Mouse (Mus musculus): ENCODE results near the gene Mettl7a3. TPM values are rescaled to one million over a fixed set of nuclear protein-coding genes. Genes with fewer than 3 reads are reported as not detected.
"Not testable (repeated sequence)": the region's sequence is repeated elsewhere in the genome, so short reads cannot be mapped to it uniquely, and the experiment has no call there.

Gene Mettl7a3
- total RNA-seq (2021): not detected
- long read RNA-seq, experiment 1: 0 reads
- long read RNA-seq, experiment 2: 0 reads

DNA sequence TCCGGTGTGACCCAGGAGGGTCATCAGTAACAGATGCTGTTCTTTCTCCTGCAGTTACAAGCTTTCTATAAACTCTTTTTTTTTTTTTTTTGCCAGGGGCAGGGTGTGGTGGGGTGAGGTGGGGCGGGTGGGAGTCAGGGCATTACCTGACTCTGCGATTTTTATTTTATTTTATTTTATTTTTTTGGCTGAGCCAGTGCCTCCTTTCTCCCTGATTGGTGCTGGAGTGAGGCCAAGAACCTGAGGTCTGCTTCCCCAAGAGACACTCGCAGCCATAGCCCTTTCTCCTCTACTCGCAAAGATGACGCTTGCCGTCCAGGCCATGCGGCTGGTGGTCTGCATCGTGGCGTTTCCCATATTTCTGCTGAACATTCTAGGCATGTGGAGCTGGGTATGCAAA, at the start of gene Mettl7a3:
TSS of gene Mettl7a3 (plus strand) at position 301 of the 400 bp plus-strand sequence.
- intact Hi-C loops (cut with DNase I): loop anchor here (5.0 kb wide), 2 partner anchors 33 to 123 kb away; no protein-coding TSS in a partner anchor
- no peak for DNase-seq

DNA sequence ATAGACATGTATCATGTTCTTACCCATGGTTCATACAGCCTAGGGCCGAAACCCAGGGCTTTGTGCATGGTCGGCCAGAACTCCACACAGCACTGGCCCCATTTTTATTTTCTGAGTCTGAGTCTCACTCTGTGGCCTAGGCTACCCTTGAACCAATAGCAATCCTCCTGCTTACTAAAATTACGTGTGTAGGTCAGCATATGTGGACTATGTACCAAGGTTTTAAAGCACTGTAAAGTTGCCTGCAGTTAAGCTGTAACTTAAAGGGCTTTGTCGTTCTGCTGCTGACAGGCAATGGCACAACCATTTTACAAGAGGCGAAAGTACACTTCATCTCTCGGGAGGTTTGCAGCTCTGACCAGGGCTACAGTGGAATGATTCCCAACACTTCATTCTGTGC, 45.7 kb upstream of the Mettl7a3 start:
- DNase-seq: no peak
- intact Hi-C loops (cut with DNase I): no loop called here

DNA sequence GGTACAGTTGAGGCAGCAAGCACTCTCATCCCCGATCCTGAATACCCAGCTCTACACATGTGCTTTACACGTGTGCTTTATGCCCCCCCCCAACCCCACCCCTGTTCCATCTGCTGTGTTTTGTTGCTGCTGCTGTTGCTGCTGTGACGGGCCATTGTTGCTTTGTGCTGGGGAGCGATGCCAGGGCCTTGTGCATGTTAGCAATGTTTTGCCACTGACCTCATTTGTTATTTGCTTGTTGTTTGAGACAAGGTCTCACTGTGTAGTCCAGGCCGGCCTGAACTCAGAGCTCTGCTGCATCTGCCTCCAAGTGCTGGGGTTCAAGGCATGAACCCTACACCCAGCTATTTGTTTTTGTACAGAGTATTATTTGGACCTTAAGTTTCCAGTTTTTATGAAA, 43.9 kb upstream of the Mettl7a3 start:
- intact Hi-C loops (cut with DNase I): no loop called here
- DNase-seq: no peak

DNA sequence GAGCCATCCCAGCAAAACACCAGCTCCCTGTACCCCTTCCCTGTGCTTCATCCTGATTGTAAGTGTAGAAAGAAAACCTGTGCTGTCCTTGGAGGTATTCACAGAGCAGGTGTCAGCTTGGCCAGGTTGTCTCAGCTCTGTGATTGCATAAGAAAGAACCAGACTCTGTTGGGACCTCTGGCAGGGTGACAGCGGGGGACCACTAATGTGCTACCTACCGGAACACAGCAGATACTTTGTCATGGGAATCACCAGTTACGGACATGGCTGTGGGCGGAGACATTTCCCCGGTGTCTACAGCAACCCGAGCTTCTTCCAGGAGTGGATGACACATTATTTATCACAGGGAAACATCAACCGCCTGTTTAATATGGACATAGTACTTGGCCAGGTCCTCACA, 42.4 kb upstream of the Mettl7a3 start:
- intact Hi-C loops (cut with DNase I): no loop called here

DNA sequence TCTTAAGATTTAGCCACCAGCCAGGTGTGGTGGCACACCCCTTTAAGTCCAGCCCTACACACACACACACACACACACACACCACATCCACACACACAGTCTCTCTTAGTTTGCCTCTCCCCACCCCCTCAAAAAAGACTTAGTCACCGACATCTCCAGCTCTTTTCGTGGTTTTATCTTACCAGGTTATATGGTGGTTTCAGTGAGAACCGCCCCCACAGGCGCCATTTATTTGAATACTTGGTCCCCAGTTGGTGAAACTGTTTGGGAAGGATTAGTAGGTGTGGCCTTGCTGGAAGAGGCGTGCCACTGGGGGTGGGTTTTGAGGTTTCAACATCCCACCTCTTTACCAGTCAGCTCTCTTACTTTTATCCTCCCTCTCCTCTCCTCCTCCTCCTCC, 36.9 kb upstream of the Mettl7a3 start:
- intact Hi-C loops (cut with DNase I): no loop called here
- no peak for DNase-seq

More for the DNA sequence above, 42.4 kb upstream of the Mettl7a3 start:
- DNase-seq: no peak

DNA sequence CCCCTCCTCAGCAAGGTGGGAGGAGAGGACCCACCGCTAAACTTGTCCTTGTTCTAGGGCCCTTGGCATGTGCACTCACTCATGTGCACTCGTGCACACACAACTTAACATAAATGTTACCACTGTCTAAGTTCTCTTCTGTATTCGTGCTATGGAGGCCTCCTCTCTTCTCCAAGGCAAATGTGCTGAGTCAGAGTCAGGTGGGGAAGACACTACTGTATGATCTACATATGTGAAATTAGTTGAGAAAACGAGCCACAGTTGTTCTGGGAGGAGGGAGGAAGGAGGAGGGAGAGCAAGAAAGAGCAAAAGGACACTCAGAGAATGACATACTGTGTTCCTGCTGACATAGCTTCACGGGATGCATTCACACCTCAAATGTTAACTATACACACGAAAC, 34.2 kb upstream of the Mettl7a3 start:
- DNase-seq: no peak
- intact Hi-C loops (cut with DNase I): loop anchor here (10.0 kb wide), 1 partner anchor 154 kb away; no protein-coding TSS in a partner anchor

DNA sequence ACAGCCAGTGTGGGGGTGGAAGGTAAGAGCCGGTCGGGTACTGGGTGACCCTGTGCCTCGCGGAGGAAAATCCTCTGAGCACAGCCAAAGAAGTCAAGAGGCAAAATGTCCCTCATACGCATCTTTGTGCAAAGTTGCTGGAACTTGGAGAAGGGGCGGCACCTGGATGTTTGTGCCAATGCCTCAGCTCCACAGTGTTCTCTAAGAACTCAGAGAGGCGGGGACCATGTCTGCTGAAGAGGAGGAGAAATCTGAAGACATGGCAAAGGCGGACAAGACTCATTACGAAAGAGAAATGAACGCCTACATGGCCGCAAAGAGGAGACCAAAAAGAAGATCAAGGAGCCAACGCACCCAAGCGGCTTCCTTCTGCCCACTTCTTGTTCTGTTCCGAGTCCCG, 33.2 kb upstream of the Mettl7a3 start:
- intact Hi-C loops (cut with DNase I): loop anchor here (10.0 kb wide), 1 partner anchor 153 kb away; no protein-coding TSS in a partner anchor
- DNase-seq: no peak

DNA sequence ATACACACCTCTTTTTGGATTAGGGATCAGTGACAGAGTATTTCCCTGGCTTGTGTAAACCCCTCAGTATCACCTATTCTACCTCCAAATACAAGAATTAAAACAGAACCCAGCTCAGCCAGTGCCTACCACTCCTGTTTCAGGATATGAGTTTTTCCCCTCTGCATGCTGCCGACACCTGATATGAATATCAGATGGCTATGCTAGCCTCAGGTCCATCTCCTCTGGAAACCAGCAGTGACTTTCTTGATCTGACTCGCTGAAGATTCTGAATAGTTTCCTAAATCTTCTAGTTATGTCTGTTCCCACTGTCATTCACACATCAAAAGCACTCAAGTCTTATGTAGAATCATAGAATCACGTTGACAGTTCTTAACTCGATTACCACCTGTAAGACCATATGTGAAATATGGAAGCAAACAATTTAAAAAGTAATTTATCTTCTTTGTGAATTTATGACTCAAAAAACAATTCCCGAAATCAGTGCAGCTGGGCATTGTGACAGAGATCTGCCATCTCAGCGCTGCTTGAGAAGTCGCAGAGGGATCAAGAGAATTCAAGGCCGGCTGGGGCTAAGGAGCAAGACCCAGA, 31.2 kb upstream of the Mettl7a3 start:
- DNase-seq: no peak
- intact Hi-C loops (cut with DNase I): loop anchor here (10.0 kb wide), 1 partner anchor 151 kb away; no protein-coding TSS in a partner anchor

DNA sequence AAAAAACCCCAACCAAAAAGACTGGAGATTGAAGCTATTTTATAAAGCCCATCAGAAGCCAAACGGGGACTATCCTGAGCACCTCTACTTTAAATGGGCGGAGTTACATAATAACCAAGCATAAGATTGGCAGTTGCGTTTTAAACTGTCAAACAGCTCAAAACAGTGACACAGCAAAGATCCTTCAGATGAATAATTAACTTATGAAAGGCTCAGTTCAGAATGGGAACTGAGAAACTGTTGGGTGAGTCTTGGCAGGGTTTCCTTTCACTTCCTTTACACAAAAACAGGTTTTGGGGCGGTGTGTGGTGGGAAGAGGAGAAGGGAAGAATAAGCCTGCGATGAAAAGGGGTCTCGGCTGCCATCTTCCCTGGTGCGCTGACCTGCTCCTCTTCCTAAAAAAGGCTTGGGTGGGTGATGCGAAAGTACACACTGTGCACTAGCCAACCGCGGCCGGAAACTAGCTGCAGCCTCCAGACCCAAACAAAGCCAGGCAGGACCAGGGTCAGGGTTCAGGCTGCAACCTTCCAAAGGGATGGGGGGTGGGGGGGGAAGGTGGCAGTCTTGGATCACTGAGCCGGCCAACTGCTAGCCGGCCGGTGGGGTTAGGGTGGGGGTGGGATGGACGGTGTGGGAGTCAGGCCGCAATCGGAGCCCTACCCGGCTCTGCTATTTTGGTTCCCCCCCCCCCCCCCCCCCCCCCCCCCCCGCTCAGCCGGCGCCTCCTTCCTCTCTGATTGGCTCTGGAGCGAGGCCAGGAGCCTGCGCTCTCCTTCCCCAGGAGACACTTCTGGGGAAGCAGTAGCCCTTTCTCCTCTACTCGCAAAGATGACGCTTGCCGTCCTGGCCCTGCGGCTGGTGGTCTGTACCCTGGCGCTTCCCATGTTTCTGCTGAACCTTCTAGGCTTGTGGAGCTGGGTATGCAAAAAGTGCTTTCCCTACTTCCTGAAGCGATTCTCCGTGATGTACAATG, 30.4 kb upstream of the Mettl7a3 start, which contains the start of gene Mettl7a1:
TSS of gene Mettl7a1 (plus strand) at position 122 of the 973 bp plus-strand sequence.
- peak; percentile 89 for DNase-seq
- intact Hi-C loops (cut with DNase I): loop anchor here (10.0 kb wide), 1 partner anchor 150 kb away; no protein-coding TSS in a partner anchor

DNA sequence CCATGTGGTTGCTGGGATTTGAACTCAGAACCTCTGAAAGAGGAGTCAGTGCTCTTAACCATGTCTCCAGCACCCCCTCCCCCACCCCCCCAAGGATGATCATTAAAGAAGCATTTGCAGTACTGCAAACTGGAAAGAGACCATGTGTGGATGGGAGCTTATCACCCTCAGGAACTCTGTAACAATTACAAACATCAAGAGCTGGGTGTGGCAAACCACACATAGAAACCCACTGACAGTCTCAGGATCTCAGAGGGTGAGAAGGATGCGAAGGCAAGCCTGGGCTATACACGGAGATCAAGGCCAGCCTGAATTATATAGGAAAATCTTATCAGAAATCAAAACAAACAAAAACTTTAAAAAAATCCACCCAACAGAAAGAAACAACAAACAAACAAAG, 28.5 kb upstream of the Mettl7a3 start:
- intact Hi-C loops (cut with DNase I): loop anchor here (10.0 kb wide), 1 partner anchor 149 kb away; no protein-coding TSS in a partner anchor
- DNase-seq: no peak

DNA sequence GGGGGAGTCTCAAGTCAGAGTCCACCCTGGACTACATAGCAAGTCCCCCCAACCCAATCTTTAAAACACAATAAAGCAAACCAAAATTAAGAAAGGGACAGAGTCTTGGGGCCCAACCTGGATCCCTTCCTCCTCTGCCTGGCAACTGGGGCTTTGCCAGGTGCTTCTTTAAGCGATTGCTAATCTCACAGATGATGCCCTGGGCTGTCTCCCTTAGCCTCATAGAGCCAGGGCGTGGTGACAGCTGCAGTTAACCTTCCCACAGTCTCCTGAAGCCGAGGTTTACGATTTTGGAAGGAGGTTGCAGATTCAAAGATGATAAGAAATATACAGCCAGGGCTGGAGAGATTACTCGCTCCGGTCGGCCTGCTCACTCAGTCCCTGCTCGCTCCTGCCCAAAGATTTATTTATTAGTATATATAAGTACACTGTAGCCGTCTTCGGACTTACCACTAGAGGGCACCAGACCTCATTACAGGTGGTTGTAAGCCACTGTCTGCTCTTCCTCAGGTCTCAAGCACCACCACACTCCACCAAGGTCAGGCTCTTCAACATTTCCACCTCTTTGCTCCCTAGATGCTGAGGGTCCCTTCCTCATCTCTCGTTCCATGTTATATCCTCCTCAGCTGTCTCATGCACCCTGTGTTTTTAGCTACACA, 27.2 kb upstream of the Mettl7a3 start:
- DNase-seq: peak in 1 of 2 experiments; percentile 33

DNA sequence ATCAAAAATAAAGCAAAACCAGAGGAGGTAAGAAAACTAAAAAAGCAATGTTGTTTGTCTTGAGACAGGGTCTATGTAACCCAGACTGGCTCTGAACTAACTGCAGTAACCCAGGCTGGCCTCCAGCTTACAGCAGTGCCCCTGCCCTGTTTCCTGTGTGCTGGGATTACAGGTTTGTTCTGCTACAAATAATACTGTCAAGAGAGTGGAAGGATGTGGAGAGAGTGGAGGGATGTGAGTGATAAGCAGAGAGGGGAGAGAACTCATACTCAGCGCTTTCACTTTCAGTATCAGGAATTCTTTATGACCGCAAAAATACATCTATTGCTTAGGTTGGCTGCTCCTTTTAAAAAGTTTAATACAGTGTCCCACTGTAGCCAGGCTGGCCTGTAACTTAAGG, 22.4 kb upstream of the Mettl7a3 start:
- intact Hi-C loops (cut with DNase I): no loop called here
- no peak for DNase-seq

More for the DNA sequence above, 27.2 kb upstream of the Mettl7a3 start:
- intact Hi-C loops (cut with DNase I): loop anchor here (10.0 kb wide), 1 partner anchor 147 kb away; no protein-coding TSS in a partner anchor

DNA sequence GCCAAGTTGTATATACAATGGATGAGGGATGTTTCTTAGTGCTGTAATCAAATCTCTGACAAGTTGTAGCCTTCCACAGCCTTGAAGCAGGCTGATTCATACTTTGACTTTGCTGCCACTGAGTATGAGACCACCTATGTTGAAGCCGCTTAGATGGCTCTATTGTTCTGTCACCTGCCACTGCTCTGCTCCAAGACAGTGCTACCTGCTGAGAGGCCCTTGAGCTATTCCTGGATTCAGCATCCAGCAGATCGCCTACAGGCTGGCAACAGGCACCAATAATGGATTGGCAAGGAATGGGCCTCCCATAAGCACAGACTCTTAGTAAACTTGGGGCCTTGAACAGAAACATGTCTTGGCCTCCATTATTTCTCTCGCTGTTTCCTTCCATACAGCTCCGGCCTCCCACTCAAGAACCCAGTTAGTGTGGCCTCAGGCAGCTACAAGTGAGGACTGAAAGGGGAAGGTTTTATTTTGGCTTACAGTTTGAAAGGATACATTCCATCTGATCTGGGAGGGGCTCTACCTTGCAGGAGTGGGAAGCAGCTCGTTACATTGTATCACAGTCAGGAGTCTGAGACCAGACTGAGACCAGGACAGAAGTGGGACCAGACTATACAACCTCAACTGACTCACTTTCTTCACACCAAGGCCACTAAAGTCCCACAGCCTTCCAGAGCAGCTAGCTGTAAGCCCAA, 20.1 kb upstream of the Mettl7a3 start:
- intact Hi-C loops (cut with DNase I): loop anchor here (5.0 kb wide), 1 partner anchor 52 kb away; no protein-coding TSS in a partner anchor
- DNase-seq: no peak

DNA sequence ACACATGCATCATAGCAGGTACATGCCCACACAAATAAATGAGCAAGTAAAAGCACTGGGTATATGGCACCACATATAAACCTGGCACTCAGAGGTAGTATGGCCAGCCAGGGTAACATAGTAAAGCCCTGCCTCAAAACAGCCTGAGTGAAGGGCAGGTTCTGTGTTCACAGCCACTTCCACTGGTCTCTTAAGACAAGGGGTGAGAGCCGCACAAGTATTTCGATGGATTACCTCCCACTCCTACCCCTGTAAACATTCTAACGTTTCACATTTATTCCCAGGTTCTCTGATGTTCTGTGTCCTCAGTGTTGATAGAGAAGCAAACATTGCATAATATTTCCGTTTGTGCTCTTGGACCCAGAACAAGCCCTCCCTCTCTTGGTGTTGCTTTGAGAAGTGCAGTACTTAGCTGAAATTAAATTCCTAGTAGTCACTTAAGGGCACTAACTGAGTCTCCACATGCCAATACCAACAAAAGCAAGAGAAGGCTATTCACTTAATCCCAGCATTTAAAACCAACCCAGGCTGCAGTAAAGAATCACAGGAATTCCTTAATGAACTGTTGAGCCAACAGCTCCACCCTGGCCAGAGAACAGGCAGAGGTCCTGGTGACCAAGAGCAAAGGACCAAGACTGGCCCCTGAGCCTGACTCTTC, 16.6 kb upstream of the Mettl7a3 start:
- intact Hi-C loops (cut with DNase I): loop anchor here (5.0 kb wide), 1 partner anchor 56 kb away; no protein-coding TSS in a partner anchor
- not testable (repeated sequence) for DNase-seq

DNA sequence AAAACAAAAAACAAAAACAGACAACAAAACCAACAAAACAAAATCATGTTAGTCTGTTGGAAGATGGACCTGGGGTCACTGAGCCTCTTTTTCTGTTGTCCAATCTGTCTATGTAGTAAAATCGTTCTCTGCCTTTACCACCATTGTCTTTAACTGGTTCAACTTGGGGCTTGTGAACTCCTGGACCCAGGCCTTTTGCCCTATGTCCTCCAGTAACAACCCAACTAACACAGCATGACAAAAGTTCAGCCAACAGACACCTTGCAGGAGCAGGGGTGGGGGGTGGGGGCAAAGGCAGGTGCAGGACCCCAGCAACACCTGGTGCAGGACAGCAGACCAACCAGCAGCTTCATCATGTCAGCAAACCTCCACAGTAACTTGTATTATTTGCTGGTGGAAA, 14.8 kb upstream of the Mettl7a3 start:
- no peak for DNase-seq
- intact Hi-C loops (cut with DNase I): loop anchor here (5.0 kb wide), 1 partner anchor 58 kb away; no protein-coding TSS in a partner anchor

DNA sequence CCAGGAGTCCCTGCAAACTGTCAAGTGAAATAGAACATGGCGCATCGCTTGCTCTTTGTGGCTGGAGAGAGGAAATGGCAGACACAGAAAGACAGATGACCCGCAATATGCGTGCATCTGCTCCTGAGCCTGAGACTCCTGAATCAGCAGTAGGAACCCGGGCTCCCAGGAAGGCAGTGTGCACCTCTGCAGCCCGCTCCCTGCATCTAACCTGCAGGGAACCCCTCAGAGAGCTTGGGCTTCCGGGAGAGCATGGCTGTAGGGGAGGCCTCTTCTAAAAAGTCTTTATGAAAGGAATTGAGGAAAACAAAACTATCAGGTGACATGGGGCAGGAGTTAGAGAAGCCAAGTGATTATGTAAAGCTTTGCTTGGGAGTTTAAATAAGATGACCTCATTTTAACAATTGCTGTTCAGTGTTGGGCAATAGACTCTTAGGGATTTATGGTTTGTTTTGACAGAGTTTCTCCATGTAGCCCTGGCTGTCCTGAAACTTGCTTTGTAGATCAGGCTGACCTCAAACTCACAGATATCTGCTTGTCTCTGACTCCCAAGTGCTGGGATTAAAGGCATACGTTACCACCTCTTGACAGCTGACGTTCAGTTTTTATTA, 14.3 kb upstream of the Mettl7a3 start:
- intact Hi-C loops (cut with DNase I): no loop called here
- no peak for DNase-seq

DNA sequence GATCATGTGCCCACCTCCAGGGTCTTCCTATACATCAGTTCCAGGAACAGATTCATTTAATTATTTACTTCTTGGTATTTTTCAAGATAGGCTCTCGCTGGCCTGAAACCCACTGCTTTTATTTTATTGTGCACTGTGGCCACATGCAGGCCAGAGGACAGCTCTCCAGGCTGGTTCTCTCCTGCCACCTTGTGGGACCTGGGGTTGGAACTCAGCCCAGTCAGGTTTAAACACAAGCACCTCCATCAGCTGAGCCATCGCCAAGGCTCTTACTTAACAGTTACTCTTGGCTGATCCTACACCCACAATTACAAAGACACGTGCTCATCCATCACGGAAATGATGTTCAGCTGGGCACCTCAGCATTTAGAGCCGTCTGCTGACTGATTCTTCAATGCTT, 13.6 kb upstream of the Mettl7a3 start:
- peak; percentile 35 to 56 for DNase-seq
- intact Hi-C loops (cut with DNase I): no loop called here

DNA sequence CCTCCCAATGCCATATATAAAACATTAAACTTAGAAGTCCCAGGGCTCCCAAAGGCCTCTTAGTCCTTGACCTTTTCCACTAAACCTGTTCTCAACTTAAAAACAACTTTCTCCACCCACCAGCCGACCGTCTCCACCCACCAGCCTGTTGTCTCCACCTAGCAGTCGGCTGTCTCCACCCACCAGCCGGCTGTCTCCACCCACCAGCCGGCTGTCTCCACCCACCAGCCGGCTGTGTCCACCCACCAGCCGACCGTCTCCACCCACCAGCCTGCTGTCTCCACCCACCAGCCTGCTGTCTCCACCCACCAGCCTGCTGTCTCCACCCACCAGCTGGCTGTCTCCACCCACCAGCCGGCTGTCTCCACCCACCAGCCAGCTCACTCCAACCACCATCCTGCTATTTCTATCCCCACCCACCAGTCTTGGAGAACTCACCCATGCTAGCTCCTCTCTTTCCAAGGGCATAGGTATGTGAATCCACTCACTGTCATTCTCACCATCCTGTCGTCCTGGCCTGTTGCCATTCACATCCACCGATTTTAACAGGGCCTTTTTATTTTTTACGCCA, 10.6 kb upstream of the Mettl7a3 start:
- no peak for DNase-seq
- intact Hi-C loops (cut with DNase I): no loop called here
